Mouse (Mus musculus) urinary bladder, postnatal 14 days (tissue): ENCODE data around the gene Bcl9.

ENCODE experiments used
- DNase-seq: peaks from one replicate; pipeline ENCODE4 v3.0.0; 2021; ENCODE audit warnings: low spot score

Gene Bcl9

GRCm38 (mm10) chr3:97297553-97298432, at the start of gene Bcl9:
Gene Bcl9 (minus strand): TSS chr3:97297917.
- DNase-seq, result peak; percentile 80

- DNase-seq, result no peak
These were observed 41.5 kb upstream of the Bcl9 start for GRCm38 (mm10) chr3:97339193-97339576.

GRCm38 (mm10) chr3:97338522-97339192, 40.9 kb upstream of the Bcl9 start:
- DNase-seq, result peak; percentile 91

DNA sequence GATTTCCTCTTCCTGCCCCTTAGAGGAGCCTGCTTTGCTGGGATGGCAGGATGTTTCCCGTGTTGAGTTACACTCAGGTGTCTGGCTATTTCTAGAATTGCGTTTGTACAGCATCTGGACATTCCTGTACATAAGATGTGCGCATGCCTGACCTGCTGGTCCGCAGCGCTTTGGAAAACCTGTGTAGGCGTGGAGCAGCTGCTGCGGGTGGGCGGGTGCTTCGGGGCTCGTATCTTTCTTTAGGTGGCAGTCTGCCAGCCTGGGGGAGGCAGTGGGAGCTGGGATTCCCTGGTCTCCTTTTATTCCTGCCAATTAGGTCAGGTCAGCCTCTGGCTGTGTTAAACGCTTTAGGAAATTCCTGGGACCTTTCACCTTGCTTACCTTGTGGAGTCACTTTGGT, 39.6 kb upstream of the Bcl9 start:
- peak; percentile 50 for DNase-seq

DNA sequence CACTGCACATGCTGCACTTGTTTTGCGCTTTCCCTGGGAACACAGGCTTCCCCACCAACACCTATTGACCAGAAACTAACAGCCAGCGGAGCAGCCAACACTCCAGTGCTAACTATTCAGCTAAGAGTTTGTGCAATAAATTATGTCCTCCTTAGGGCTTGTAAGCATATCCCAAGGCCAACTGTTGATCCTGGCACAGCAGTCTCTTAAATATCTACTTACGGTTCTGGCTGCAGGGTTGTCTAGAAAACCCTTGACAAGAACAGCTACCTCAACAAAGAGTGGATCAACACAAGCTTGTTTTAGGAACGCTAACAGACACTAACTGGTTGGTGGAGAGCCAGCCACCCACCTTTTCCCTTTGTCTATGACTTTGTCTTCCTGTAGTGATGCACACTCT, 38.6 kb upstream of the Bcl9 start:
- no peak for DNase-seq

- no peak for DNase-seq
These were observed 36.9 kb upstream of the Bcl9 start for GRCm38 (mm10) chr3:97334618-97335017.

DNA sequence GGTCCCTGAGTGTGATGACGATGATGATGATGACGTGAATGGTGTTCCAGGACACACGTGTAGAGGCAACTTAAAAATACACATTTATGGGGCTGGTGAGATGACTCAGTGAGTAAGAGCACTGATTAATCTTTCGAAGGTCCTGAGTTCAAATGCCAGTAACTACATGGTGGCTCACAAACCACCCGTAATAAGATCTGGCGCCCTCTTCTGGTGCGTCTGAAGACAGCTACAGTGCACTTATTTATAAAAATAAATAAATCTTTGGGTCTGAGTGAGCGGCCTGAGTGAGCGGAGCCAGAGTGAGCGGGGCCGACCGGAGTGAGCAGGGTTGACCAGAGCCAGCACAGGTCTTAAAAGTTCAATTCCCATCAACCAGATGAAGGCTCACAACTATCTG, 34.5 kb upstream of the Bcl9 start:
- peak; percentile 31 for DNase-seq

DNA sequence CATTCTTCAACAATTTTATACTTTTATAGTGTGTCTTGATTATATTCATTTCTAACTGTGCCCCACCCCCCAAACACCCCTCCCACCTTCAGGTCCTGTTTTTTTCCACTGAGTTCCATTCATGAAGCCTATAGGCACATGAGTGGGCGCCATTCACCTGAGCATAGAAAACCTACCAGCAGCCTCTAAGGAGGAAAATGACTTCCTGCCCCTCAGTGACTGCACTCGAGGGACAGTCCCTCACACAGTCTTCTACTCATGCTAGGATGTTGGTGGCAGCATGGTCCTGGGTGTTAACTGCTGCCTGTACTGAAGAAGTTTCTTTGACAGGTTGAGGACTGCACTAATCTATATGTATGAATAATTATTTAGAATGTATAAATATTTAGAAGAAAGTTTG, 30.1 kb upstream of the Bcl9 start:
- no peak for DNase-seq

- no peak for DNase-seq
These were observed 29.6 kb upstream of the Bcl9 start for GRCm38 (mm10) chr3:97327356-97327755.

GRCm38 (mm10) chr3:97325621-97326345, 28.1 kb upstream of the Bcl9 start:
- no peak for DNase-seq

GRCm38 (mm10) chr3:97324046-97324445, 26.3 kb upstream of the Bcl9 start:
- no peak for DNase-seq

- DNase-seq, result no peak
These were observed 19.6 kb upstream of the Bcl9 start for GRCm38 (mm10) chr3:97317302-97317701.

GRCm38 (mm10) chr3:97313431-97313830, 15.7 kb upstream of the Bcl9 start:
- DNase-seq, result no peak

- peak; percentile 63 for DNase-seq
These were observed 14.3 kb upstream of the Bcl9 start for GRCm38 (mm10) chr3:97311998-97312397.

DNA sequence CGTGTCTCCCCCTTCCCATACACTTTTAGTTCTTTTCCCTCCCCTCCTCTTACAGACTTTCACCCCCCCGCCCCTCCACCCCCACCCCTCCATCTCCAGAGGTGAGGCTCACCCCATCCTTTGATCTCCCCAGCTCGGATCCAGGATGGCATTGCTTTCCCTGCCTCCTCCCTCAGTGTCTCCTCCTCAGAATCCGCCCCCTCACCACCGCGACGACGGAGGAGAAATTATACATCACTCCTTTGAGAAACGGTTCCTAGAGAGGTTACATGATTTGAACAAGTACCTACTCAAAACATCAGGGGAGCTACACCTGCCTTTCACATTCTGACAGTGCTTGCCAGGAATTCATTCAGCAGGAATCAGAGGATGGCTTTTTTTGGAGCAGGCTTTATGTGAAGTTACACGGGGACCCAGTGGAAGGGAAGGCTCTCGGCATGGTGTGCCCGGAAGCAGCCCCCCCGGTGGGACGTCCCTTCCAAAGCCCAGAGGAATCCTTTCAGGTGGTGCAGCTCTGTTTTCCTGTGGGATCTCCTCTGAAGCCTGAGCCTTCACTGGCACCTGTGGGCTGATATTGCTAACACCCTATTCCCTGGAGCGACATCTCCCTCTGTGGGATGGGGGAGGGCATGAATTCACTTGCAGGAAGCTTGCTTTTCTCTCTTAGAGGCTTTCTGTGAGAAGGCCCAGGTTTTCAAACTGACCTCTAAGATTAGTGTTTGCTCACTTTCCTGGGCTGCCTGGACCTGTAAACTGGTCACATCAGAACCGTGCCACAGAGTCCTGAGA, 12.2 kb upstream of the Bcl9 start:
- no peak for DNase-seq

DNA sequence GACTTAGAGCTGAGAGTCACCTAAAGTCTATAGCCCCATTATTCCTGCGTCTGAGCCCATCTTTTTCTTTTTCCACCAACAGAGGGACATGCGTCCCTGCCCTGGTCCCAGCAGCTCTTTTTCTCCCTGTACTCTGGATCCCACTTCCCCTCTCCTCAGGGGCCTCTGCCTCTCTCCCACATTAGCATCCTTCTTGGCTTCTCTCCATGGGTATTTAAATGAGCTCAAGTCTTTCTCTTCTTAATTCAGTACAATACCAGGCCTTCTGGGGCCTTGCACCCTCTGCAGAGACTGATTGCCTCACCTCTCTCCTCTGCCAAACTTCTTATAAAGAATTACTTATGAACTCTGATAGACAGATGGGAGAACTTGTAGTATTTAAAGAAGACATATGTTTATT, 10.7 kb upstream of the Bcl9 start:
- no peak for DNase-seq

DNA sequence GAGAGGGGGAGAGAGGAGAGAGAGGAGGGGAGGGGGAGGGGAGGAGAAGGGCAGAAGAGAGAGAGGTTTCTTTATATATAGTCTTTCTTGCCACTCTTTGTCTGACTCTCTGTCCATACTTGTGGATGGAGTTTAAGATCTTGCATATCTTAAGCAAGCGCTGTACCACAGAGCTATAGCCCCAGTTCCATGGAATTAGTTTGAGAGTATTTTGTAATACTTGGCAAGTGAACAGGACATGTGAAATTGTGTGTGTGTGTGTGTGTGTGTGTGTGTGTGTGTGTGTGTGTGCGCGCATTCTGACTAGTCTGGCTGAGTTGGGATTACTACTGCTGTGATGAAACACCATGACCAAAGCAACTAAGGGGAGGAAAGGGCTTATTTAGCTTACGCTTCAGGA, 8.2 kb upstream of the Bcl9 start:
- DNase-seq, result no peak

GRCm38 (mm10) chr3:97301586-97301985, 3.9 kb upstream of the Bcl9 start:
- DNase-seq, result no peak

DNA sequence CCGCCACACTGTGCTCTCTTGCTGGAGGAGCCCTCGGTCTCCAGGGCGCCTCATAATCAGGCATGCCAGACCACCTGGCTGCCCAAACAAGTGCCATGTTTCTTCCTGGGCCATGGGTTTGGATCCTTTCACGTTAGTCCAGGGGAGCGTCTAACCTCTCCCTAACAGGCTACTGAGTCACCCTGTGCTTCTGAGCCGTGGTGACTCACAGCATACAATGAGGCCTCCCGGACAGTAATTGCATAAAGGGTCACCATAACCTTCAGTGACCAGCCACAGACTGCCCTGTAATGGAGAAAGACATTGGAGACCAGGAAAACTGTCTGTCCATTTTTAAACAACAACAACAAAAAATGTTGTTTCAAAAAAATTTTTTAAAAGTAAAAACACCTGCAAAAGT, 2.7 kb upstream of the Bcl9 start:
- DNase-seq, result no peak

DNA sequence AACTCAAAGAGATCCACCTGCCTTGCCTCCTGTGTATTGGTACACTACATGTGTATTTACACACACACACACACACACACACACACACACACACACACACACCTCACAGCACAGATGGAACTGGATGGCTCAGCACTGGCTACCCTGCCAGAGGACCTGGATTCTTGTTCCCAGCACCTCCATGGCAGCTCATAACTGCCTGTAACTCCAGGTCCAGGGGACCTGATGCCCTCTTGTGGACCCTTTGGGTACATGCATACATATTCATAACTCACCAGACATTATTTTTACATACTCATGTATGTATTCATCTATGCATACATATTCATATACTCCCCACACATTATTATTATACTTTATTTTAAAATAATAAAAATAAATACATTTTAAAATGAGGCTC, 2.2 kb upstream of the Bcl9 start:
- no peak for DNase-seq

DNA sequence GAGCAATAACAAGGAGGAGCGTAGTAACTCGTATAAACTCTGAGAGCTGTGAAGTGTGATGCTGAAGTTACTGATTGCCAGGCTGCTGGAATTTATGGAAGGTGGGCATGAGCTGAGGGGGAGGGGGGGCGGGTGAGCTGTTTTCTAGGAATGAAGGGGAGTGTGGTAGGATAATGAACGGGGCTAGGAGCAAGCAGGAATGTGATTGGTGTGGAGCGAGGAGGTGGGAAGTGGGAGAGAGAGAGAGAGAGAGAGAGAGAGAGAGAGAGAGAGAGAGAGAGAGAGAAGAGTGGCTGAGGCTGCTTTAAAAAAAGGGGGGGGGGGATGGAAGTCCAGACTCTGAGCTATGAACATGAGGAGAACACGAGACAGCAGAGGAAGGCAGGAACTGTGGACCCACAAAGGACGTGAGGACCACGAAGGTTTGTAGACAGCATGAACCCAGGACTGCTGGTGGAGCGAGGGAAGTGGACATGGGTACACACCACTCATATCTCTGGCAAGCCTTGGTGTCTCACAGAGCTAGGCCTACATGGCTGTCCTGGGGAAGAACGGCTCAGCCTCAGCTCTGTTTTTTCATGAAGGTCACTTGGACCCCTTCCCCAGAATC, 1.2 kb upstream of the Bcl9 start:
- no peak for DNase-seq
